Mouse (Mus musculus) right cerebral cortex, adult 2 months (tissue): Measurements from ENCODE around the gene Aco2.

Experiments used
- DNase-seq, 2 experiments: peaks; one replicate each; pipeline ENCODE4 v3.0.0; 2021 to 2022; ENCODE audit warnings: low spot score in 2 of 2

The Aco2 gene

DNA sequence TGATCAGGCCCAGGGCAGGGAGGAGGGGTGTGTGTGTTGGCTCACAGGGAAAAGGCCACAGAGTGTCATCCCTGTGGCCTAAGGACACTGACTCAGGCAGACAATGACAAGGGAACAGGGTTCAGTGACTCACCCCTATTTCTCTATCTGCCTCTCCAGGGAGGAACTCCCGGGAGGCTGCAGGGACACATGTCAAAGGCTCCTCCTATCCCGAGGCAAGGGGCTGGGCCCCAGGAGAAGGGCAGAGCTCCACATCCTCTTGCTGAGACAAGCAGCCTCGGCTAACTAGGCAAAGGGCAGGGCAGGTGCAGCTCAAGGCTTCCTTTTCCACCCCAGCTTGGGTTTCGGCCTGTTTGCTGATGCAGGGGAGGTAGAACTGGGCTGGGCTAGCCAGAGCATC is 26.4 kb upstream of the Aco2 start:
- DNase-seq: no peak

- DNase-seq: no peak
Measured at GRCm38 (mm10) chr15:81846755-81847154, 25.4 kb upstream of the Aco2 start.

GRCm38 (mm10) chr15:81847161-81847560 is 24.9 kb upstream of the Aco2 start:
- no peak for DNase-seq

DNA sequence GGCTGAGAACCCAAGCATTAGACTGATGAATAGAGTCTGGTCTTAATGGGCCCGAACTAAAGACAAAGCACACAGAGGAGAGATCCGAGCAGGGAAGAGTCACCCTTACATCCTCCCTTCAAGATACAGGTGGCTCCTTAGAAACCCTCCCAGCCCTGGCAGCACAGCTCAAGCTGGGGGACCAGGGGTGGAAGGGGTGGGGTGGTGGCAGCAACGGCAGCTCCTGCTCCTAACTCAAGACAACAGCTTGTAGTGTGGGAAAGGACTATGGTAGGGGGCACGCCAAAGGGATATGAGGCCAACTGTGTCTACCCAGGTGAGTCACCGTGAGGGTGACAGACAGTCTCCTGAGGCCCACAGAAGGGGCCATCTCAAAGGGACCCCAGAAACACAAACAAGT is 24.2 kb upstream of the Aco2 start:
- DNase-seq: no peak

DNA sequence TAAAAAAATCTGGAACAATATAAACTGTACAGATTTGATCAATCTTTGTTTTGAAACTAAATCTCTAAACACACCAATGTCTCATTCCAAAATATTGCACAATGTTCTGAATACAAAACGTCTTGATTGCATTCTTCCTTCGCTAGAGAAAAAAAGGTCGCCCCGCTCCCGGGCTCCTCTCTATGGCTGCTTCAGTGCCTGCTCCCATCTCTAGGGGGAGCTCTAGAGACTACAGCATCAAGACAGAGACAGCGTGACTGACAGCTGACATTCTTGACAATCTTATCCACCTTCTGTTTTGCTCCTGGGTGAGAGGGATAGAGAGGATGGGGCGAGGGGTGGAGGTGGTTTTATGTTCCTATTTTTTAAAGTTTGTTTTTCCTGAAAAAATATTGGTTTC is 23.8 kb upstream of the Aco2 start:
- peak; percentile 59 to 61 for DNase-seq

GRCm38 (mm10) chr15:81849104-81849503 is 23.0 kb upstream of the Aco2 start:
- no peak for DNase-seq

- DNase-seq: no peak
Measured at GRCm38 (mm10) chr15:81850718-81851117, 21.4 kb upstream of the Aco2 start.

- DNase-seq: no peak
Measured at GRCm38 (mm10) chr15:81851375-81851774, 20.7 kb upstream of the Aco2 start.

GRCm38 (mm10) chr15:81852411-81853000 is 19.6 kb upstream of the Aco2 start:
- DNase-seq: no peak

- DNase-seq: no peak
Measured at GRCm38 (mm10) chr15:81853081-81853480, 19.0 kb upstream of the Aco2 start.

DNA sequence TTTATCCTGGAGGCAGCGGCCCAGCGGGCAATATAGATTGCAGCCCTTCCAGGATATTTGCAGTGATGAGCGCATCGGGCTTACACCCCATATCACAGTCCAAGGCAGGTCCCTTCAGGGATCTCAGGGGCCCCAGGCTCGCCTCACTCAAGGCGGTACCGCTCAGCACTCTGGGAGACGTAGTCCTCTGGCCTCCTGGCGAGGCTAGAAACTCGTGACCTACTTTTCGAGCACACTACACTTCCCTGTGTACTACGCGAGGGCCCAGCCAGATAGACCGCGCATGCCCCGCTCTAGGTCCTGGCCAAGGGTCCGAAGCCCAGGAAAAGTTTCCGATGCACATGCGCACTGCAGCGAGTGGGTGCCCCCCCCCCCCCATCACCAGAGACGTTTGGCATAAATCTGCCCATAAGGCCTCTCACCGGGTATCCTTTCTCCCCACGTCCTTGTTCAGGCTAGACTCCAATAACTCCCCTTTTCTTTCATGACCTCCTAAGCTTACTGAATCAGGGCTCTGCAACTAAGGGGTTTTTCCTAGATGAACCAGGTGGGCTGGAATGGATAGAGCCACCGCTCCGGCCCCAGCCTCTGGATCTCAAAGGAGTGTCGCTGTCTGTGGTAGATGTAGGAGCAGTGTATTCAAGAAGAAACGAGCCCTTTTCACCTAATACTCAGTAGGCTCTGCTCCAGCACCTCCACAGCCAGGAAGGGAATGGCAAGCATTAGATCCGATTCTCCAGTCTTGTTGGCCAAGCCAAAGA is 15.9 kb upstream of the Aco2 start:
- peak; percentile 82 to 88 for DNase-seq

DNA sequence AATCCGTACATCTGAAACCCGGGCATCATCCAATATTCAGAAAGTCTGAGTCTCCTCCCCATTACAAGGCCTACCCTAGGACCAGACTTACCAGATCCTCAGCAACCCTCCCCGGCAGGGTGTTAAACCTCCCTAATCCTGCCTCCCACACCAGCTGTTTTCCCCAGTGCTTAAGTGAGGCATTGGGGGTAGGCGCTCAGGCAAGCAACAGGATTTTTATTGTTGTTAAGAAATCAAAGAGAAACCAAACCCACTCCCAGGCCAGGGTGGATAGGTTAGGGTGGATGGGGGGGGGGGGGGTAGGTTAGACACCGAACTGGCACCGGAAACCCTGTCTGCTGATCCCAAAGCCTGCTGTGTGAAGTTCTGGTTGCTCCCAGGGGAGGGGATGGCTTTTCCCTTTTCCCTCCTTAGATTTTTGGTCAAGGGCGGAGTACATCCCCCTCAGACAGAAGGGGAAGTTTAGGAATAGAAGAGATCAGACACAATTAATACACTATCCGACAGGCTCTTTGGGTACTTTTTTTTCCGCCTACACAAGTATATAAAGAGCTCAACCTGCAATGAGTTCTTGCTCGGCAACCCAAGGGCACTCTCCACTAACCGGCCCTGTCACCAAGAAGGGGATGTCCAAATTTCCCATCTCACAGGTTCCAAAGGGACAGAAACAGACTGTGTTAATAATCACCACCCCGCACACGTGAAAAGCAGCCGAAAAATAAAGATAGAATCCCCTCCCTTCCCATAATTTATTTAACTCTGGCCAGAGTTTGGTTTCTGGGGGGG is 15.0 kb upstream of the Aco2 start:
- no peak for DNase-seq

DNA sequence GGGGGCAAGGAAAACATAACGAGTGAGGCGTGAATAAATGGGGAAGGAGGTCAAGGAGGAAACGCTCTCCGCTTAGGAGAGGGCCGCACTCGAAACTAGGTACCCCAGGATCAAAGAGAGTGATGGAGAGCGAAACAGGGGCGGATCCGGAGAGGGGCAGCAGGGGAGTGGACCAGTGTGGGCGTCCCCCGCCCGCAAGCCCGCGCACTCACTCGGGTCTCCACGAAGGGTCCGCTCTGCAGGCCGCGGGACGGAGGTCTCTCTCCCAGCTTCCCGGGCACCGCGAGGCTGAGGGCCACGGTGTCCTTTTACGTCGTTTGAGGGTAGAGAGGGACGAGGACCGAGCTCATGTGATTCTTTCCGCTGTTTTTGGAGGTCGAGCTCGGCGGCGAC is 14.4 kb upstream of the Aco2 start:
- no peak for DNase-seq

DNA sequence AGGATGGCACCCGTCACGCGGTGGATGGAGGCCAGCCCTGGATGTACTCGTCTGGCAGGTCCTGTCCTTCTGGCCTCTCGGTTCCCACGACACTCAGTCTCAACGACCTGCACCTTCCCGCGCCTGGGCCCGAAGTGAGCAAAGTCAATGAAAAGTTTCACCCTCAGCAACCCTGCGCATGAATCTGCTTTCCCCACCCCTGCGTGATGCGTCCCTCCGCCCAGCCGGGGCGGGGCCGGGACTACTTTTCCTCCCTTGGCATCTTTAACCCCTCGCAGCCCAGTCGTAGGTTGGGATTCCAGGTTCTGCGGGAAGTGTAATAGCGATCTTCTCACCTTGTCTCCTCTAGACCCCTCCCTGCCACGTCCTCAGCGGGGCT is 14.0 kb upstream of the Aco2 start:
- peak; percentile 93 to 95 for DNase-seq

DNA sequence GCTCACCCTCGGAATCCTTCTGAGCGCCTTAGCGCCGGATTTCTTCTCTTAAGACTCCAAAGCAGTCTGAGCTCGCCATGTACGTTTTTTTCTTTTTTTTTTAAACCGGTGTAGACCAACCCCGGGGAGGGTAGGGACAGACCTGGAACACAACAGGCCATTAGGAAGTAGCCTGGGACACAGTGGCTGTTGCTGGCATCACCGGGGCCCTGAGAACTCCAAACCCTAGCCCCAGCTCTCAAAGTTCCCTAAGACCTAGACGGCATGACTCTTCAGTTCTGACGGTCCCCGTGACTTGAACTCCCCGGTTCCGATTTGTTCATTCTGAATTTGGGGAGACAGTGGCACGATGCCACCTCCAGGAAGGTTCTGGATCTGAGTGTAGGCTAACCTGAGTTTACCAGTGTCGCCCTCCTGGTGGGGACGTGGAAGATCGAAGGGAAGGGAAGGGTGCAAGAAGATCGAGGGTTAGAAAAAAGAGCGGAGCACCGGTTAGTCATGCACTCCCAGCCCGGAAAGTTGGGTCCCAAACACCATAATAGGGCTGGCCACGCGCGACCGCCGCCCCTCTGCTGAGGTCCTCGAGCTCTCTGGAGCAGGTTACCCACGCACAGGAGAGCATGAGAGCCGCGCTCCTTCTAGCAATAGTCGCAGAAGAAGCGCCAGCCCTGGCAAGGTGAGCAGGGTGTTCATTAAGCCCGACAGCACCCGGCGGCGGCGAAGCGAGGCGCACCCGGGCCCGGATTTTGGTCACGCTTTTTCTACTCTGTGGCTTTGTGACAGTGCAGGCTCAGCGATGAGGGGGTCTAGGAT is 13.4 kb upstream of the Aco2 start, which contains the start of gene Tob2:
TSS of gene Tob2 (minus strand) at position 280 of the 813 bp plus-strand sequence.
- DNase-seq: peak; percentile 73 to 76

DNA sequence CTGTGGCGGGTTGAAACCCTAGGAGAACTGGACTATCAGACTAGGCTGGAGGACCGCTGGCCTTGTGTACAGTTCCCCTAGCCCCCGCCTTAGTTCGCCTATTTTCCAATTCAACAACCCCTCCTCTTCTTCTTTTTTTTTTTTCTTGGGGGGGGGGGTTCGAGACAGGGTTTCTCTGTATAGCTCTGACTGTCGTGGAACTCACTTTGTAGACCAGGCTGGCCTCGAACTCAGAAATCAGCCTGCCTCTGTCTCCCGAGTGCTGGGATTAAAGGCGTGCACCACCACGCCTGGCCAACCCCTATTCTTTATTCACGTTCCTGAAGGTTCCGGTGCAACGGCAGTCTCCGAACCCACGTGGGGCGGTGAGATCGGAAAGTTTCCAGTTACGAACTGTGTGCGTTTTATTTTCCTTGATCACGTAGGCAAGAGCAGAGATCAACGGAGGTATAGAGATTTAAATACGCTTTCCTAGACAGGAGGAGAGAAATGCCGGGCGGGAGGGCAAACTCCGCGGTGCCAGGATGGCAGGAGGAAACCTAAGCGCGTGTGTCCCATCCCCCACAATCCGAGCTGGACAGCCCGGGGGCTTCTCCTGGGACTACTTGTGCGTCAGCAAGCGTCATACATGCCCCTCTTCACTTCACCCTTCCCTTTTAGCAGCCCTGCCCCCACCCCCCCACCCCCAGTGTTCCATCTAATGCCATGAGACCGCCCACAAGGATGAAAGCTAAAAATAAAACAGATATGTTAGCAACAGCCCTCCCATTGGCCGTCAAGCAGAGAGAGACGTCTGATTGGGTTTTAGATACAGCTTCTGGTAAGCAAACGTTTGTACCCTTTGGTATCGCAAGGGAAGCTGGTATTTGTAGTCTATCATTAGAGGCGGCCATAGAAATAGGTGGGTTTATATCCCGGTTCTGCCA is 12.5 kb upstream of the Aco2 start:
- peak; percentile 88 to 91 for DNase-seq

DNA sequence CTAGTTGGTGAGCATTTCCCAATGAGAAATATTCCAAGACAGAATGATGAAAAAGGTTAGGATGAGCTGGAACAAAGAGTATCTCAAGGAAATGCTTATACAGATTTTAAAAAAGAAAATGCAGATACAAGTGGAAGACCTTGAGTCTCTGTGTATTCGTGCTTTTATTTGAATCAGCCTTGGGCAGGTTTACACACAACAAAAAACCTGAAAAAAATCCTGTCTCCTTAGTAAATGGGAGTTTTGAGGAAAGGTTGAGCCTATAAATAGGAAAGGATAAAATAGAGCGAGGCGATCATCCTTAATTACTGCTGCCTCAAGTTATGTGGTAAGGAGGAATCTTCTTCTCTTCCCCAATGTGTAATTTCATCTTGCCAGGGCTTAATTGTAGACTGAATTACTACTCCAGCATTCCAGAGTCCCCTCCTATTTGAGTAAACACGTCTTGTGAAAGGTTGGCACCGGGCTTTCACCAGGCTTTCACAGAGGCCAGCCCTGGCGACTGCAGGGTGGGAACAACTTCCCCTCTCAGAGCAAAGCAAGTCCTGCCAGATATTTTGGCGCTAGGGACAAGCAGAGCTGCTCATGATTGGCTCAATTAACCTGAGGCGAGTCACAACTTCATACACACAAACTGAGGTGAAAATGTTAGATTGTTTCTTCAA is 11.5 kb upstream of the Aco2 start:
- no peak for DNase-seq

DNA sequence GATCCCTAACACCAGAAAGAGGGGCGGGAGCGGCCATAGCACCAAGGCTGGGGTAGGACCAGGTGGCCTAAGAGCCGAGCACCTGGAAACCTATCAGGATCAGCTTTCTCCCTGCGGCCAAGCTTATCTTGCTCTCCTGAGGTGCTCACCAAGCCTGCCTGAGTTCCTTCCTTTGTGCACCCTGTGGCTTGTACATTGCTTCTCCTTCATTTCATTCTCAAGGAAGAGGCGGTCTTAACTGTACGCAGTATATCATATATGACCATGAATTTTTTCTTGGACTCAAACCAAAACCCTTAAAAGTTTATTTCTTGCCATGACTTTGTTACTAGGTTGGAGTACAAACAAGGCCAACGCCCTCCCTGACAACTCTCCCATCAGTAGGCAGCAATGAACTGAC is 7.9 kb upstream of the Aco2 start:
- DNase-seq: no peak

- no peak for DNase-seq
Measured at GRCm38 (mm10) chr15:81869985-81870384, 2.1 kb upstream of the Aco2 start.

GRCm38 (mm10) chr15:81871604-81872261 is 376 bp upstream of the Aco2 start, which contains the start of gene Phf5a:
Phf5a (minus strand) TSS chr15:81871911.
- peak; percentile 86 to 90 for DNase-seq
